ENCODE assay signal across 23 mouse cellular contexts in genomic region chr12:79983232-79983631, GRCm38 (mm10).
DNase-seq lines count a peak whose midpoint lies in the region; ATAC-seq and TF ChIP-seq lines count a peak whose summit lies in the region.
"Had no signal": no experiment of that assay in that cellular context is flagged by ENCODE, and none has a peak within 500 bp of the region (broad histone marks: within the 10 kb centered on the region; RNA-seq: fewer than 3 reads in every experiment).

No protein-coding gene starts in this region.

- no peaks in the 10 kb centered on the region for H3K79me2 ChIP-seq in MEL (ENCODE audit: control insufficient read depth, insufficient read depth, low read length, poor library complexity)

- ATAC-seq in heart, embryonic 12.5 days (ENCODE audit: insufficient number of reproducible peaks, low FRiP score) = no peak
- no peak for ATAC-seq in liver, embryonic 15.5 days (ENCODE audit: insufficient read depth)
- ATAC-seq: activated CD4-positive, CD25-positive, alpha-beta regulatory T cell, adult 4 months; intestine, embryonic 16.5 days had no signal

- TF ChIP-seq POLR2A in MEL (IDR thresholded peaks at IDR 0.05; ENCODE audit: control insufficient read depth in 1 of 2, insufficient read depth in 1 of 2, low read depth in 1 of 2, low read length in 2 of 2, poor library complexity in 1 of 2) = no peak

- no peak overlapping the region for H3K4me3 ChIP-seq in heart, embryonic 10.5 days
- no peak overlapping the region for H3K4me3 ChIP-seq in heart, embryonic 12.5 days
- H3K4me3 ChIP-seq in MEL (ENCODE audit: control insufficient read depth in 1 of 2, insufficient read depth in 1 of 2, low read depth in 2 of 2, low read length in 2 of 2) = no peak overlapping the region
- H3K4me3 ChIP-seq in liver, embryonic 15.5 days (replicated peaks) = no peak overlapping the region
- H3K4me3 ChIP-seq: embryonic facial prominence, embryonic 15.5 days; hindbrain, embryonic 15.5 days; limb, embryonic 12.5 days; midbrain, embryonic 12.5 days; myocyte; neural tube, embryonic 15.5 days; stomach, embryonic 15.5 days had no signal

- H3K27ac ChIP-seq in heart, embryonic 10.5 days = peak overlapping the region; percentile 67
- no peak overlapping the region for H3K27ac ChIP-seq in heart, embryonic 12.5 days (ENCODE audit: poor library complexity, severe bottlenecking)
- no peak overlapping the region for H3K27ac ChIP-seq in MEL (ENCODE audit: control insufficient read depth, low read depth, low read length)
- H3K27ac ChIP-seq in liver, embryonic 15.5 days (replicated peaks) = 0 out of 2 replicates have a peak overlapping the region, but pooled peaks have one; percentile 31
- H3K27ac ChIP-seq: hindbrain, embryonic 15.5 days; limb, embryonic 12.5 days; midbrain, embryonic 12.5 days; neural tube, embryonic 15.5 days; stomach, embryonic 15.5 days had no signal

- peak in 1 of 2 experiments; percentile 21; a peak in 1 of 4 replicates for TF ChIP-seq EP300 in MEL (IDR thresholded peaks at IDR 0.05; ENCODE audit: low read depth in 1 of 2, low read length in 2 of 2)

- no peaks in the 10 kb centered on the region for H3K27me3 ChIP-seq in heart, embryonic 10.5 days (ENCODE audit: insufficient read depth, poor library complexity, severe bottlenecking)
- H3K27me3 ChIP-seq in heart, embryonic 12.5 days (replicated peaks) = no peaks in the 10 kb centered on the region
- no peaks in the 10 kb centered on the region for H3K27me3 ChIP-seq in MEL (ENCODE audit: control insufficient read depth in 1 of 2, insufficient read depth in 2 of 2, low read length in 2 of 2)
- H3K27me3 ChIP-seq in liver, embryonic 15.5 days = no peaks in the 10 kb centered on the region
- H3K27me3 ChIP-seq: embryonic facial prominence, embryonic 15.5 days; hindbrain, embryonic 15.5 days; limb, embryonic 12.5 days; midbrain, embryonic 12.5 days; neural tube, embryonic 15.5 days; stomach, embryonic 15.5 days had no signal

- TF ChIP-seq CTCF in MEL (IDR thresholded peaks at IDR 0.05 in 2 of 3, conservative IDR thresholded peaks at IDR 0.05 in 1 of 3; ENCODE audit: control insufficient read depth in 1 of 3, insufficient read depth in 1 of 3, low read depth in 2 of 3, low read length in 3 of 3, poor library complexity in 1 of 3, severe bottlenecking in 1 of 3) = no peak

- H3K9ac ChIP-seq in heart, embryonic 12.5 days = no peak overlapping the region
- no peak overlapping the region for H3K9ac ChIP-seq in MEL (ENCODE audit: control insufficient read depth, low read depth, low read length, poor library complexity, severe bottlenecking)
- no peak overlapping the region for H3K9ac ChIP-seq in liver, embryonic 15.5 days
- H3K9ac ChIP-seq: embryonic facial prominence, embryonic 15.5 days; hindbrain, embryonic 15.5 days; limb, embryonic 12.5 days; midbrain, embryonic 12.5 days; neural tube, embryonic 15.5 days; stomach, embryonic 15.5 days had no signal

- H3K4me1 ChIP-seq in heart, embryonic 10.5 days = peaks cover 45% of the 10 kb centered on the region
- H3K4me1 ChIP-seq in heart, embryonic 12.5 days (replicated peaks) = peaks cover 42% of the 10 kb centered on the region
- peaks cover 57 to 63% of the 10 kb centered on the region in 2 experiments for H3K4me1 ChIP-seq in MEL (ENCODE audit: control insufficient read depth in 1 of 2, insufficient read depth in 2 of 2, low read length in 2 of 2)
- H3K4me1 ChIP-seq in liver, embryonic 15.5 days (replicated peaks) = peaks cover 72% of the 10 kb centered on the region

- no peak overlapping the region for H3K4me2 ChIP-seq in heart, embryonic 12.5 days
- no peak overlapping the region for H3K4me2 ChIP-seq in liver, embryonic 15.5 days
- H3K4me2 ChIP-seq: embryonic facial prominence, embryonic 15.5 days; hindbrain, embryonic 15.5 days; limb, embryonic 12.5 days; midbrain, embryonic 12.5 days; neural tube, embryonic 15.5 days; stomach, embryonic 15.5 days had no signal

- TF ChIP-seq RAD21 in MEL (IDR thresholded peaks at IDR 0.05; ENCODE audit: low read depth, low read length) = no peak

- 30% methylated on average over 6 of the region's 6 CpGs for WGBS in heart, embryonic 10.5 days
- 44% methylated on average over 6 of the region's 6 CpGs for WGBS in heart, embryonic 12.5 days
- WGBS in liver, embryonic 15.5 days (ENCODE audit: insufficient replicate concordance) = 21% methylated on average over 6 of the region's 6 CpGs

- no peaks in the 10 kb centered on the region for H3K9me3 ChIP-seq in heart, embryonic 10.5 days
- no peaks in the 10 kb centered on the region for H3K9me3 ChIP-seq in heart, embryonic 12.5 days (replicated peaks)
- H3K9me3 ChIP-seq in MEL (replicated peaks; ENCODE audit: insufficient read depth, low read length) = no peaks in the 10 kb centered on the region
- H3K9me3 ChIP-seq in liver, embryonic 15.5 days (replicated peaks) = no peaks in the 10 kb centered on the region
- H3K9me3 ChIP-seq: embryonic facial prominence, embryonic 15.5 days; hindbrain, embryonic 15.5 days; limb, embryonic 12.5 days; midbrain, embryonic 12.5 days; neural tube, embryonic 15.5 days; stomach, embryonic 15.5 days had no signal

- H3K36me3 ChIP-seq in heart, embryonic 10.5 days = no peaks in the 10 kb centered on the region
- no peaks in the 10 kb centered on the region for H3K36me3 ChIP-seq in heart, embryonic 12.5 days
- peaks cover 0 to 65% of the 10 kb centered on the region in 2 experiments; a peak in 2 of 4 replicates for H3K36me3 ChIP-seq in MEL (ENCODE audit: control insufficient read depth in 1 of 2, insufficient read depth in 2 of 2, low read length in 2 of 2)
- no peaks in the 10 kb centered on the region for H3K36me3 ChIP-seq in liver, embryonic 15.5 days (replicated peaks)
- H3K36me3 ChIP-seq: embryonic facial prominence, embryonic 15.5 days; hindbrain, embryonic 15.5 days; limb, embryonic 12.5 days; midbrain, embryonic 12.5 days; neural tube, embryonic 15.5 days; stomach, embryonic 15.5 days had no signal

- DNase-seq in heart, embryonic 10.5 days (ENCODE audit: low spot score) = no peak
- DNase-seq in A20 (ENCODE audit: low read depth, low spot score) = peak; percentile 30
- peak; percentile 74 for DNase-seq in MEL (ENCODE audit: low read depth, low spot score)
- DNase-seq in right cerebral cortex, postnatal 14 days = no peak
- no peak for DNase-seq in urinary bladder, postnatal 14 days (ENCODE audit: low spot score)
- DNase-seq: adrenal gland, postnatal 25 days; cerebellum, adult 2 months; gastrocnemius, postnatal 36 days; lung, adult 2 months; lung, postnatal 36 days; right cerebral cortex, postnatal 4 days; thymus, adult 2 months had no signal

TF ChIP-seq in MEL, 35 proteins besides CTCF, POLR2A, EP300 and RAD21:
- TF ChIP-seq GABPA (IDR thresholded peaks at IDR 0.05; ENCODE audit: low read depth, low read length) (no peak), SIN3A (IDR thresholded peaks at IDR 0.05; ENCODE audit: low read length) (peak; percentile 60; the same call in 1 of the 2 replicates), KAT2A (conservative IDR thresholded peaks at IDR 0.05; ENCODE audit: low read depth, low read length) (no peak), MXI1 (IDR thresholded peaks at IDR 0.05; ENCODE audit: low read depth, low read length) (0 out of 2 replicates have a peak, but pooled peaks have one; percentile 42), E2F4 (IDR thresholded peaks at IDR 0.05; ENCODE audit: borderline replicate concordance, low read depth, low read length) (no peak), ZKSCAN1 (IDR thresholded peaks at IDR 0.05; ENCODE audit: low read depth, low read length) (no peak), ZMIZ1 (IDR thresholded peaks at IDR 0.05; ENCODE audit: low read depth, low read length) (no peak), RCOR1 (IDR thresholded peaks at IDR 0.05; ENCODE audit: low read depth, low read length) (no peak), ELF1 (IDR thresholded peaks at IDR 0.05; ENCODE audit: low read depth, low read length) (no peak), HCFC1 (IDR thresholded peaks at IDR 0.05; ENCODE audit: low read depth, low read length) (no peak), MYB (IDR thresholded peaks at IDR 0.05; ENCODE audit: low read depth, low read length) (no peak), TAL1 (IDR thresholded peaks at IDR 0.05; ENCODE audit: low read length) (no peak), GATA1 (IDR thresholded peaks at IDR 0.05; ENCODE audit: low read depth, low read length) (peak; percentile 43; the same call in 1 of the 2 replicates), ETS1 (IDR thresholded peaks at IDR 0.05; ENCODE audit: low read depth, low read length) (peak; percentile 69; the same call in 1 of the 2 replicates), POLR2AphosphoS5 (IDR thresholded peaks at IDR 0.05; ENCODE audit: borderline replicate concordance, low read depth, low read length) (no peak), USF2 (IDR thresholded peaks at IDR 0.05; ENCODE audit: borderline replicate concordance in 1 of 2, insufficient read depth in 1 of 2, low read depth in 1 of 2, low read length in 2 of 2) (no peak), UBTF (IDR thresholded peaks at IDR 0.05; ENCODE audit: borderline replicate concordance, insufficient read depth, low read depth, low read length) (no peak)

Comparison
In these comparisons a context has a peak if more than half of its experiments do, and no peak if none do; other contexts are left out.
1. H3K27ac ChIP-seq: peak in heart, embryonic 10.5 days (single experiment) and liver, embryonic 15.5 days (single experiment); none in heart, embryonic 12.5 days (single experiment) and MEL (single experiment).
2. DNase-seq: peak in A20 (single experiment) and MEL (single experiment); none in heart, embryonic 10.5 days (single experiment), right cerebral cortex, postnatal 14 days (single experiment) and urinary bladder, postnatal 14 days (single experiment).